Mouse (Mus musculus) stomach, embryonic 16.5 days (tissue): ENCODE measurements around the gene ccdc198. TPM values are rescaled to one million over a fixed set of nuclear protein-coding genes. Genes with fewer than 3 reads are reported as not detected.
"Not testable (repeated sequence)": the region's sequence is repeated elsewhere in the genome, so short reads cannot be mapped to it uniquely, and the experiment has no call there.

Experiments
- ATAC-seq: fragments of 200-750 bp; cut with Nextera tagmentation; 2 replicates; pipeline ENCODE4 v1.8.0; 2017; ENCODE audit warnings: moderate number of reproducible peaks, moderate TSS enrichment; ENCODE audit not compliant: insufficient read depth, low FRiP score
- H3K27ac ChIP-seq: fragments of 300-500 bp; sonication (generic); 2 replicates; pipeline ENCODE4 v1.5.1; 2014; ENCODE audit warnings: low read length
- H3K27me3 ChIP-seq: fragments of 300-500 bp; sonication (generic); 2 replicates; pipeline ENCODE4 v1.6.1; 2014; ENCODE audit warnings: low read length, control low read depth, mixed read lengths; ENCODE audit not compliant: control insufficient read depth, insufficient read depth
- H3K36me3 ChIP-seq: fragments of 300-500 bp; sonication (generic); 2 replicates; pipeline ENCODE4 v1.6.1; 2014; ENCODE audit warnings: low read length; ENCODE audit not compliant: control insufficient read depth, insufficient read depth
- H3K4me1 ChIP-seq: fragments of 300-500 bp; sonication (generic); 2 replicates; pipeline ENCODE4 v1.6.1; 2014; ENCODE audit warnings: low read length, control low read depth, mixed read lengths; ENCODE audit not compliant: control insufficient read depth, insufficient read depth
- H3K4me2 ChIP-seq: fragments of 300-500 bp; sonication (generic); 2 replicates; pipeline ENCODE4 v1.6.1; 2014; ENCODE audit warnings: low read depth, low read length, mixed read lengths
- H3K4me3 ChIP-seq: fragments of 300-500 bp; sonication (generic); replicated peaks from 2 replicates; pipeline ENCODE4 v1.5.1; 2014; ENCODE audit warnings: mild to moderate bottlenecking, low read length
- H3K9ac ChIP-seq: fragments of 300-500 bp; sonication (generic); 2 replicates; pipeline ENCODE4 v1.6.1; 2014; ENCODE audit warnings: low read length
- H3K9me3 ChIP-seq: fragments of 300-500 bp; sonication (generic); replicated peaks from 2 replicates; pipeline ENCODE4 v1.6.1; 2016; ENCODE audit warnings: low read length, control low read depth; ENCODE audit not compliant: control insufficient read depth
- WGBS: fragments of 180-500 bp; shearing (Covaris S2); extraction: QIAGEN DNeasy Blood & Tissue Kit; methylation state at CpG from one replicate; pipeline ENCODE4 v1.1.7; 2014; 5-methylcytosine and 5-hydroxymethylcytosine counted together
- polyA plus RNA-seq: library from polyadenylated mRNA; unstranded; fragments of >200 nt; fragmentation: Nextera tagmentation; extraction: Ambion mirVana; gene quantifications from 2 replicates; pipeline ENCODE4 v1.2.1, GENCODE M21; 2015

The ccdc198 gene
- polyA plus RNA-seq, result 18.5 and 20.9 TPM in 2 replicates

DNA sequence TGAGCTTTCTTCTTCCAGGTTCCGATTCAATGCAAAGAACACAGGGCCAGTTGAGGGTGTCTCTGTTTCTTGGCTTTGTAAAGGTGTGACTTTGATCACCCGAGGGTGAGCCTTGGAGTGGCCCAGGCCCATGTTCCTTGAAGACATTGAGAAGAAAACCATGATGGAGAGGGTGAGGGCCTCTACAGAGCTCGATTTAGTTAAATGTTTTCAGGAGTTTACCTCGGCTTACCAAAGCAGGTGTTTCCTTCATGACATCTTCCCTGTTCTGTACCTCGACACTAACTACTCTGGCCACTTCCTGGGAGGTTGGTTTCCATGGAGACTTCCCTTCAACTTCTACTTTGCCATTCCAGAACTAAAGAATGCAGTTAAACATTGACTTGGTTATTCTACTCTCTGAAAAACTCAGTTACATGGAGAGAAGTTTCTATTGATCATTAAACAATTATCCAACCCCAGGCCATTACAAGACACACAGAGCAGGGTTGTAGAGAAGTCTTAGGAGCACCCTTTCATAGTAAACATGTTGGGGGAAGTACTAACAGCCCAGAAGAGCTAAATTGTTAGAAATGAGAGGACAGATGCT is at the start of gene ccdc198:
TSS of gene ccdc198 (minus strand) at position 349 of the 589 bp plus-strand sequence.
- H3K4me2 ChIP-seq, result no peak within 1 kb of the TSS
- ATAC-seq, result peak; percentile 58; the same call in 1 of the 2 replicates

DNA sequence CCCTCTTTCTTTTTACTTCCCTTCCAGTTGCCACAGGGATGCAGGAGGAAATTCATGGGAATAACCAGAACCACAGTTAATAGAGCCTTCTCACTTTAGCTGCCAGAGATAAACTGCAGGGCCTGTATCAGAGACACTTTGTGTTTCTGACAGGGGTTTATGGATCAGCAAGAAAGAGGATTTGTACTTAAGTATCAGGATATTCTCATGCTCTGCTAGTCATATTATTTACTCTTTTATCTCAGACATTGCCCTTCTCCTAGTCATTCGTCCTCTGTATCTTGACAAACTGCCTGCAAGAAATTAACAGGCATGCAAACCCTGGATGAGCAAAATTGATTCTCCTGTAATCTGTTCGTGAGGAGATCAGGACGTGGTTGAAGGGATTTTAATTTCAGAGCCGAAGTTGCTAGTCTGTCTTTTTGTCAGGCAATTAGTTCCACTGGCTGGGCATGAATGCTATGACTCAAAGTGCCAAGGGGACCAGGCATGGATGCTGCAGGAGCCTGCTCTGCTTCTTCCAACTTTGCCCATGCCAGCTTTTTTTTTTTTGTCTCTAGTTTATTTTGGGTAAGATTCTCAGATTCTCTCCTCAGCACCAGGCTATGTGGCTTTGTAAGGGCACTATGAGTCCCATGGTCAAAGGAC is 48.7 kb upstream of the ccdc198 start:
- H3K36me3 ChIP-seq, result no peaks in the 10 kb centered on the region

More for the DNA sequence above, at the start of gene ccdc198:
- H3K27me3 ChIP-seq, result no peaks in the 10 kb centered on the region
- no peak within 1 kb of the TSS for H3K27ac ChIP-seq
- H3K9me3 ChIP-seq, result no peaks in the 10 kb centered on the region
- H3K36me3 ChIP-seq, result no peaks in the 10 kb centered on the region
- no peak within 1 kb of the TSS for H3K4me3 ChIP-seq
- H3K4me1 ChIP-seq, result no peaks in the 10 kb centered on the region
- 40% methylated on average over 5 of the region's 5 CpGs for WGBS
- H3K9ac ChIP-seq, result no peak within 1 kb of the TSS

DNA sequence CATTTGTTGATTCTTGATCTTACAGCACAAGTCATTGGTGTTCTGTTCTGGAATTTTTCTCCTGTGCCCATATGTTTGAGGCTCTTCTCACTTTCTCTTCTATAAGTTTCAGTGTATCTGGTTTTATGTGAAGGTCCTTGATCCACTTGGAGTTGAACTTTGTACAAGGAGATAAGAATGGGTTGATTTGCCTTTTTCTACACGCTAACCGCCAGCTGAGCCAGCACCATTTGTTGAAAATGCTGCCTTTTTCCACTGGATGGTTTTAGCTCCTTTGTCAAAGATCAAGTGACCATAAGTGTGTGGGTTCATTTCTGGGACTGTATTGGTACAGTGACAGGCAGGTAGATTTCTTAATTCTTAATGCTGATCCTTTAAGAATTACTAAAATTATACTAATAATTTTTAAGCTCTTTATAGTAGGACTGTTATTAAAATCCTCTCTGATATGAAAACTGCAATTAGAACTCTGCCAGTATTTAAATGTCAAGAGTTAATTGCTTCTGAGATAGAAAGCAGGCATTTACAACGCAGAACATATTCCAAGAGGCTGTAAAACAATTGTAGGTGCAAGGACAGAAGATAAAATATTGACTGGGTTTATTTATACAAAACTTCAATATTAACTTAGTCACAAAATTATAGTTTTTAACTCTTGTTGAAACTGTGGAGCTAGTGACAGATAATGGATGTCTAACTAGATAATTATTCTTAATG is 44.9 kb upstream of the ccdc198 start:
- Histone ChIP-seq H3K27me3 (no peaks in the 10 kb centered on the region), H3K4me1 (no peaks in the 10 kb centered on the region), H3K36me3 (no peaks in the 10 kb centered on the region), H3K9me3 (no peaks in the 10 kb centered on the region), H3K4me2 (no peak overlapping the region), H3K27ac (no peak overlapping the region), H3K9ac (no peak overlapping the region), H3K4me3 (no peak overlapping the region)
- ATAC-seq, result no peak
- 68% methylated on average over 3 of the region's 3 CpGs for WGBS

More for the DNA sequence above, 48.7 kb upstream of the ccdc198 start:
- ATAC-seq, result no peak
- Histone ChIP-seq H3K27me3 (no peaks in the 10 kb centered on the region), H3K4me1 (no peaks in the 10 kb centered on the region), H3K27ac (no peak overlapping the region), H3K9ac (no peak overlapping the region), H3K4me2 (no peak overlapping the region), H3K9me3 (no peaks in the 10 kb centered on the region), H3K4me3 (no peak overlapping the region)
- WGBS, result 43% methylated on average over 4 of the region's 4 CpGs

DNA sequence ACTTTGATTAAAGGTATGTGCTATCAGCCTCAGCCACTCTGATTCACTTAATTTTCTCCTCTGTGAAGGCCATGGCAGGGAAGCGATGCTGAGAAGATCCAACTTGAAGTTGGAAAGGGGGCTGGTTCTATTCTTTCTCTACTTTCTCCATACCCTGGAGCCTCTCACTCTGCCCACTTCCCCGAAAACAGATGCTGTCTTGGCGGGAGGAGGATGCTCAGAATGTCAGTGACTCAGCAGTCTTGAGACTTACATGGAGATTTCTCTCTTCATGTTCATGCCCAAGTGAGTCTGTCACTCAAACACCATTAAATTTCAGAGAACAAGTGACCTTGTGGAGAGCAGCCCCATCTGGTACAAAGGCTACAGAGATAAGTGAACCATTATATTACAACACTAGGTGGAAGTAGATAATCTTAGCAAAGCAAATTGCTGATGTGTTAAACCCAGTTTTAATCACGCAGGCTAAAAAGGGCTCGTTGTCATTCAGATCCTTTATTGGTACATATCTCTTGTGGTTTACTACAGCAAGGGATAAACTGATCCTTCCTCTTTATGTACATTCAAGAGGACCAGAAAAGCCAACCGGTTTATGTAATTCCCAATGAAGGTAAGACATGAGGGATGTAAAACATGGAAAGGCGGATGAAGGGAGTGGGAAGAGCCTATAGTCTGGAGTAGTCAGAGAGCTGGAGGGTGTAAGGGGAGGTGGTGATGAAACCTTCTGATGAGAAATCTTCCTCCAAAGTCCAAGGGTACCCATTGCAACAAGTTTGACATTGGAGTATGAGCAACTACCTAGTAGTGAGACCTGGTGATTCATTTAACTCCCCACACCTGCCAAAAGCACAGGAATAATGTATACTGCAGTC is 38.7 kb upstream of the ccdc198 start:
- H3K9ac ChIP-seq, result no peak overlapping the region
- WGBS, result 79% methylated on average over 7 of the region's 7 CpGs
- H3K9me3 ChIP-seq, result no peaks in the 10 kb centered on the region
- H3K27ac ChIP-seq, result no peak overlapping the region
- no peak overlapping the region for H3K4me2 ChIP-seq
- ATAC-seq, result no peak
- no peaks in the 10 kb centered on the region for H3K4me1 ChIP-seq
- no peak overlapping the region for H3K4me3 ChIP-seq
- no peaks in the 10 kb centered on the region for H3K27me3 ChIP-seq
- no peaks in the 10 kb centered on the region for H3K36me3 ChIP-seq

DNA sequence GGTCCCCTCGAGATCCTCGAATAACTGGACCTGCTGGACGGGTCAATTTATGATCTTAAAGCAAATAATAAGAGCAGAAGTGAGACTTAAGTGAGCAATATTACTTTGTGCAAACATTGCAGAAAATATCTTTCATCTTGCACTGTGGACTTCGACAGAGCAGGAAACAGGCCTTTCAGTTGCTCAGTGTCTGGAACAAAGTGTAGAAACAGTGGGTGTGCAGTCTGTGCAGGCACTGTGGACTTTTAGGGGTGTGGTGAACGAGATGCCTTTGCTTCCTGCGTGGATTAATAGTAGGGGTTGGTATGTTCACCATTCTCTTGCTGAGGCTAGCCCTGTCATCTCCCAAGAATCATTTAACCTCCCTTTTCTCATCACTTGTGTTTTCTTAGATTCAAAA is 33.6 kb upstream of the ccdc198 start:
- 54% methylated on average over 6 of the region's 6 CpGs for WGBS
- no peak overlapping the region for H3K4me3 ChIP-seq
- ATAC-seq, result peak; percentile 81; the same call in 1 of the 2 replicates
- no peaks in the 10 kb centered on the region for H3K9me3 ChIP-seq
- no peak overlapping the region for H3K27ac ChIP-seq
- no peak overlapping the region for H3K4me2 ChIP-seq
- H3K4me1 ChIP-seq, result no peaks in the 10 kb centered on the region
- H3K36me3 ChIP-seq, result no peaks in the 10 kb centered on the region
- no peak overlapping the region for H3K9ac ChIP-seq
- H3K27me3 ChIP-seq, result no peaks in the 10 kb centered on the region

DNA sequence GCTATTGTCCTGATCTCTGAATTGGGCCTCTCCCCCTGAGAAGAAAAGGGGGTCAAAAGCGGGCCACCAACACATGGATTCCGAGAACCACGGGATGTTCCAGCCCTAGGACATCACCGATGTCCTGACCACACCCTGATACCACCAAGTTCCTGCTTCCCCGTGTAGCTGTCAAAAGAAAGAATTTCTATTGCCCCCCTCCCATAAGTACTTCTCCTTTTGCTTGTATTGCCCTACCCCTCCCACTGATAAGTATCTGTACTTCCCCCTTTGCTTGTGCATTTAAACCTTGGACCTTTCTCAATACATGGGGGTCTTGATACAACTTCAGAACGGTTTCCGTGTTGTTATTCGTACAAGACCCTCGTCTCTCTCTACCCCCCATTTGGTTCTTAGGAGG is 33.2 kb upstream of the ccdc198 start:
- not testable (repeated sequence) for H3K27ac ChIP-seq, ATAC-seq, H3K4me3 ChIP-seq, H3K9ac ChIP-seq, H3K36me3 ChIP-seq, H3K4me2 ChIP-seq, H3K27me3 ChIP-seq, H3K4me1 ChIP-seq, H3K9me3 ChIP-seq
- WGBS, result 88% methylated on average over 9 of the region's 9 CpGs

DNA sequence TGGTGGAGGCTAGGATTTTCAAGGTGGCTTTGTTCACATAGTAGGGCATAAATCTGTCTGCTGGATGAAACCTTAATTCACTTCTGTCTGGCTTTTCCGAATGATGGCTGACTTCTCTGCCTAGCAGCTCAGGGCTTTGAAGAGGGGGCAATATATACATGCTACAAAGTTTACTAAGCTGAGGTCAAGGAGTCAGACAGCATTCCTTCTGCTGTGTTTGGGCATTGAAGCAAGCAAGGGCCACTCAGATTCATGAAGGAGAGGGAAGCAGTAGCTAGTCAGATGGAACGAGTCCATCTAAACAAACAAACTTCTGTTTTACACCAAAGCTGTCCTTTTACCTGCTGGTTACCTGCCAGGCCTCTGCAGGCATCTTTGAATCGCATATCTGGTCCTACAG is 32.4 kb upstream of the ccdc198 start:
- H3K4me3 ChIP-seq, result no peak overlapping the region
- no peak overlapping the region for H3K9ac ChIP-seq
- no peaks in the 10 kb centered on the region for H3K36me3 ChIP-seq
- no peaks in the 10 kb centered on the region for H3K4me1 ChIP-seq
- H3K9me3 ChIP-seq, result no peaks in the 10 kb centered on the region
- no peak overlapping the region for H3K4me2 ChIP-seq
- no peaks in the 10 kb centered on the region for H3K27me3 ChIP-seq
- WGBS, result 43% methylated on average over 3 of the region's 3 CpGs
- no peak for ATAC-seq
- no peak overlapping the region for H3K27ac ChIP-seq

DNA sequence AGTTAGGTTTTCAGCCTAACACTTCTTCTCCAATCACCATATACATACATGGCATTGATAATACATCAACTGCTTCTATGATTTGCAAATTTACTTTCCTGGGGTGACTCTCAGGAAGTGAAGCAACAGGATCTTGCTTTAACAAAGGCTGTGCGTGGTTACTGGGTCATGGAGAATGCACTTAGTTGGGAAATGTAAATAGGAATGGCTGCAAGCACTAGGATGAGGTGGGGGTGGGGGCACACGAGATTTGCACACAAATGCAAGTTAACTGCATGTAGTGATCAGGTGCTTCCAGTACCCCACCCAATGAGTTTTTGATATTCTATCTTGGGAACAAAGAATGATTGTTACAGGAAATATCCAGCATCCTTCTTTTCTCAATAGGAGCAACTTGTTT is 30.1 kb upstream of the ccdc198 start:
- no peaks in the 10 kb centered on the region for H3K4me1 ChIP-seq
- WGBS, result 41% methylated on average over 2 of the region's 2 CpGs
- H3K9me3 ChIP-seq, result no peaks in the 10 kb centered on the region
- H3K9ac ChIP-seq, result no peak overlapping the region
- no peaks in the 10 kb centered on the region for H3K27me3 ChIP-seq
- no peak overlapping the region for H3K4me2 ChIP-seq
- no peak overlapping the region for H3K4me3 ChIP-seq
- H3K27ac ChIP-seq, result no peak overlapping the region
- ATAC-seq, result no peak
- H3K36me3 ChIP-seq, result no peaks in the 10 kb centered on the region
